Mouse (Mus musculus) midbrain, embryonic 13.5 days (tissue): ENCODE measurements around the gene Ttc3. TPM values are rescaled to one million over a fixed set of nuclear protein-coding genes. Genes with fewer than 3 reads are reported as not detected.
"Not testable (repeated sequence)": the region's sequence is repeated elsewhere in the genome, so short reads cannot be mapped to it uniquely, and the experiment has no call there.

Experiments used
- ATAC-seq: fragments of 200-750 bp; cut with Nextera tagmentation; 2 replicates; pipeline ENCODE4 v1.8.0; 2017; ENCODE audit warnings: mild to moderate bottlenecking, moderate TSS enrichment, moderate library complexity
- H3K27ac ChIP-seq: fragments of 300-500 bp; sonication (generic); 2 replicates; pipeline ENCODE4 v1.5.1; 2015; ENCODE audit warnings: inconsistent platforms, mild to moderate bottlenecking, moderate library complexity
- H3K27me3 ChIP-seq: fragments of 300-500 bp; sonication (generic); 2 replicates; pipeline ENCODE4 v1.6.1; 2015; ENCODE audit warnings: mild to moderate bottlenecking, inconsistent platforms
- H3K36me3 ChIP-seq: fragments of 300-500 bp; sonication (generic); 2 replicates; pipeline ENCODE4 v1.6.1; 2015; ENCODE audit warnings: mild to moderate bottlenecking, inconsistent platforms
- H3K4me1 ChIP-seq: fragments of 300-500 bp; sonication (generic); replicated peaks from 2 replicates; pipeline ENCODE4 v1.6.1; 2015; ENCODE audit warnings: inconsistent platforms
- H3K4me2 ChIP-seq: fragments of 300-500 bp; sonication (generic); replicated peaks from 2 replicates; pipeline ENCODE4 v1.6.1; 2015; ENCODE audit warnings: moderate library complexity, mild to moderate bottlenecking, inconsistent platforms
- H3K4me3 ChIP-seq: fragments of 300-500 bp; sonication (generic); replicated peaks from 2 replicates; pipeline ENCODE4 v1.5.1; 2015; ENCODE audit warnings: mild to moderate bottlenecking, inconsistent platforms
- H3K9ac ChIP-seq: fragments of 300-500 bp; sonication (generic); replicated peaks from 2 replicates; pipeline ENCODE4 v1.6.1; 2015; ENCODE audit warnings: mild to moderate bottlenecking, inconsistent platforms
- H3K9me3 ChIP-seq: fragments of 300-500 bp; sonication (generic); 2 replicates; pipeline ENCODE4 v1.6.1; 2016; ENCODE audit warnings: mild to moderate bottlenecking, inconsistent platforms
- WGBS: fragments of 180-500 bp; shearing (Covaris S2); methylation state at CpG from one replicate; pipeline ENCODE4 v1.1.7; 2015; 5-methylcytosine and 5-hydroxymethylcytosine counted together
- polyA plus RNA-seq: library from polyadenylated mRNA; unstranded; fragments of >200 nt; fragmentation: Nextera tagmentation; extraction: Ambion mirVana; gene quantifications from 2 replicates; pipeline ENCODE4 v1.2.1, GENCODE M21; 2015

Ttc3 gene
- polyA plus RNA-seq: 803 and 871 TPM in 2 replicates

DNA sequence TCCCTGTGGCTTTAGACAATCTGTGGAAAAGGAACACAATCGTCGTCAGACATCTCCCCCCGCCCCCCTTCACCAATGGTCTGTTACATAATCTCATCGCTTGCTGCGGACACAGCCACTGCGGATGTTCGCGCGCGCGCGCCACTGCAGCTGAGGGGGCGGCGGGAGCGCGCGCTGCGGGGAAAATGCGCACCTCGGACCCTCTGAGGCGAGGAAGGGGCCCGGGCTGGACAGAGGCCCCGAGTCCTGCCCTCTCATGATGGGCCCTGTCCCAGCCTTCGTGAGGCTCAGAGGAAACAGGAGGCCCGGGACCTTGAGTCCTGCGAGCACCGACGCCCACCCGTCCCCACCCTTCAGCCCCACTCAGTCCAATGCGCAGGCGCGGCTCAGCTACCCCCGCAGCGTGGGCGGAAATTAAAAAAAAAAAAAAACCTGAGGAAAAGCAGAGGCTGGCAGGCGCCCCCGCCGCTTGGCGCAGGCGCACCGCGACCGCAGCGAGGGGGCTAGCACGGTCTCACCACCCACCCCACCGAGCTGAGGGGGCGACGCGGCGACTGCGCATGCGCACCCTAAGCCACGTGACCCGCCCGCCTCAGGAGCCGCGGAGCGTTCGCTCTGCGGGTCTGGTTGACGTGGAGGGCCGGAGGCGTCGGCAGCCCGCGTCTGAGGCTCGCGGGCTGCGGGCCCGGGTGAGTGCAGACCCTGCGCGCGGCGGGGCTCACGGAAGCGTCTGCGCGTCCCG, at the start of gene Ttc3:
Gene Ttc3, plus strand, starts transcription at position 446 of the 742 bp plus-strand sequence.
- peaks cover 45% of the 10 kb centered on the region for H3K4me1 ChIP-seq

GRCm38 (mm10) chr16:94323681-94324080, 46.7 kb upstream of the Ttc3 start:
- no peak overlapping the region for H3K27ac ChIP-seq
- peaks cover 11% of the 10 kb centered on the region for H3K4me1 ChIP-seq
- WGBS: 82% methylated on average over 5 of the region's 5 CpGs
- H3K4me2 ChIP-seq: no peak overlapping the region
- H3K36me3 ChIP-seq: no peaks in the 10 kb centered on the region
- H3K9ac ChIP-seq: no peak overlapping the region
- H3K27me3 ChIP-seq: peaks cover 32% of the 10 kb centered on the region
- no peak for ATAC-seq
- no peak overlapping the region for H3K4me3 ChIP-seq
- no peaks in the 10 kb centered on the region for H3K9me3 ChIP-seq

More for the DNA sequence above, at the start of gene Ttc3:
- Histone ChIP-seq H3K27me3 (no peaks in the 10 kb centered on the region), H3K4me2 (peak within 1 kb of the TSS; percentile 81), H3K9ac (peak within 1 kb of the TSS; percentile 99), H3K4me3 (peak within 1 kb of the TSS; percentile 90), H3K9me3 (no peaks in the 10 kb centered on the region), H3K27ac (peak within 1 kb of the TSS; percentile 99), H3K36me3 (no peaks in the 10 kb centered on the region)
- WGBS: under 1% methylated on average over 78 of the region's 79 CpGs
- peak; percentile 88 for ATAC-seq

DNA sequence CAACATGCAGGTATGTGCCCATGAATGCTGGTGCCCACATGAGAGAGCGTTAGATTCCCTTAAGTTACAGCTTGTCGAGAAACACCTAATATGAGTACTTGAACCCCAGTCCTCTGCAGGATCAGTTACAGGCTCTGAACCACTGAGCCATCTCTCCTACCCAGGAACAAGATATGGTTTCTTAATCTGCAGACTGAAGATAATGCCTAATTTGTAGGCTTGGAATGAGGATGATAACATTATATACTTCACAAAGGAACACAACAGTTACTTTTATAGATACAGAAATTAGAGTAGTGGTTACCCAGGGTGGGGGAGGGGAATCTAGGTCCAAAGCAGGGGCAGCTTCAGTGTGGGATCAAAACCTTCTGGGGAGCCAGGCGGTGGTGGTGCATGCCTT, 44.4 kb upstream of the Ttc3 start:
- no peak overlapping the region for H3K9ac ChIP-seq
- H3K36me3 ChIP-seq: no peaks in the 10 kb centered on the region
- H3K27ac ChIP-seq: no peak overlapping the region
- ATAC-seq: no peak
- no peak overlapping the region for H3K4me3 ChIP-seq
- peaks cover 31% of the 10 kb centered on the region for H3K4me1 ChIP-seq
- H3K9me3 ChIP-seq: no peaks in the 10 kb centered on the region
- H3K27me3 ChIP-seq: peaks cover 46% of the 10 kb centered on the region
- H3K4me2 ChIP-seq: no peak overlapping the region
- 92% methylated on average over 3 of the region's 3 CpGs for WGBS

GRCm38 (mm10) chr16:94327781-94328711, 42.4 kb upstream of the Ttc3 start, which contains the start of gene Ripply3:
Gene Ripply3, plus strand, starts transcription at chr16:94328420.
- no peaks in the 10 kb centered on the region for H3K9me3 ChIP-seq
- H3K4me3 ChIP-seq: peak within 1 kb of the TSS; percentile 43
- ATAC-seq: peak; percentile 38; the same call in 1 of the 2 replicates

GRCm38 (mm10) chr16:94328881-94329867, 41.2 kb upstream of the Ttc3 start:
- Histone ChIP-seq H3K27ac (no peak overlapping the region), H3K36me3 (no peaks in the 10 kb centered on the region), H3K4me2 (peak overlapping the region; percentile 62), H3K9me3 (no peaks in the 10 kb centered on the region), H3K9ac (peak overlapping the region; percentile 2; the same call in 1 of the 2 replicates), H3K4me1 (peaks cover 31% of the 10 kb centered on the region), H3K4me3 (peak overlapping the region; percentile 43), H3K27me3 (peaks cover 46% of the 10 kb centered on the region)
- 6% methylated on average over 25 of the region's 25 CpGs for WGBS
- ATAC-seq: peak; percentile 75

More at GRCm38 (mm10) chr16:94327781-94328711, 42.4 kb upstream of the Ttc3 start, which contains the start of gene Ripply3:
- H3K4me1 ChIP-seq: peaks cover 31% of the 10 kb centered on the region
- peak within 1 kb of the TSS; percentile 62 for H3K4me2 ChIP-seq
- WGBS: under 1% methylated on average over 63 of the region's 63 CpGs
- no peak within 1 kb of the TSS for H3K27ac ChIP-seq
- peak within 1 kb of the TSS; percentile 59 for H3K9ac ChIP-seq
- H3K27me3 ChIP-seq: peaks cover 46% of the 10 kb centered on the region
- no peaks in the 10 kb centered on the region for H3K36me3 ChIP-seq

- 38% methylated on average over 5 of the region's 5 CpGs for WGBS
- Histone ChIP-seq H3K36me3 (no peaks in the 10 kb centered on the region), H3K4me2 (no peak overlapping the region), H3K4me3 (no peak overlapping the region), H3K27ac (0 out of 2 replicates have a peak overlapping the region, but pooled peaks have one; percentile 0), H3K9me3 (no peaks in the 10 kb centered on the region), H3K27me3 (peaks cover 43% of the 10 kb centered on the region), H3K4me1 (peaks cover 31% of the 10 kb centered on the region), H3K9ac (no peak overlapping the region)
- peak; percentile 28 for ATAC-seq
These were observed 40.0 kb upstream of the Ttc3 start for GRCm38 (mm10) chr16:94330429-94330828.

DNA sequence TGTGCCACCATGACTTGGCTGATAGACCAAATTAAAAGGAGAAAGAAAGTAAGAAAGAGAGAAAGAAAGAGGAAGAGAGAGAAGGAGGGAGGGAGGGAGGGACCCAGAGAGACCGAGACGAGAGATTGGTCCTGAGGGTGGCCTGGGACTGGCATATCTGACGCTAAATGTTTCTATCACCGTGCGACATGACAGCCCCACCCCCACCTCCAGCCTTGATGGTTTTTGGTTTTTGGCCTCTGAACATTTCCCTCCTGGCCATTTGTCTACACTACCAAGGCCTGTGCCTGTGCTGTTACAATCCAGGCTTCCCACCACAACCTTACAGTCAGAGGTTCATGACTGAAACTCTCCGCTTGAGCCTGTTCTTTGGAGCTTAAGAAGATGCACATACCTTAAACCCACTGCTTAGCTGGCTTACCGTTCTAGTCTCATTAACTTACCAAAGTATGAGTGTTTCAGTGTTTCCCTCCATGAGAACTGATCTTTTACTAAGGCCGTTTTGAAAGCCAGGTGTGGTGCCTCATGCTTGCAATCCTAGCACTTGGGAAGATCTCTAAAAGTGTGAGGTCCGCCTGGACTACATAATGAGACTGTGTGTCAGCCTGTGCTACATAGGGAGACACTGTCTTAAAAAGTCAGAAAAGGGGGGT, 39.1 kb upstream of the Ttc3 start:
- H3K27ac ChIP-seq: no peak overlapping the region
- peaks cover 36% of the 10 kb centered on the region for H3K27me3 ChIP-seq
- no peak overlapping the region for H3K9ac ChIP-seq
- H3K4me1 ChIP-seq: peaks cover 34% of the 10 kb centered on the region
- WGBS: 85% methylated on average over 9 of the region's 9 CpGs
- H3K4me2 ChIP-seq: no peak overlapping the region
- H3K36me3 ChIP-seq: no peaks in the 10 kb centered on the region
- H3K9me3 ChIP-seq: no peaks in the 10 kb centered on the region
- H3K4me3 ChIP-seq: no peak overlapping the region
- ATAC-seq: no peak

DNA sequence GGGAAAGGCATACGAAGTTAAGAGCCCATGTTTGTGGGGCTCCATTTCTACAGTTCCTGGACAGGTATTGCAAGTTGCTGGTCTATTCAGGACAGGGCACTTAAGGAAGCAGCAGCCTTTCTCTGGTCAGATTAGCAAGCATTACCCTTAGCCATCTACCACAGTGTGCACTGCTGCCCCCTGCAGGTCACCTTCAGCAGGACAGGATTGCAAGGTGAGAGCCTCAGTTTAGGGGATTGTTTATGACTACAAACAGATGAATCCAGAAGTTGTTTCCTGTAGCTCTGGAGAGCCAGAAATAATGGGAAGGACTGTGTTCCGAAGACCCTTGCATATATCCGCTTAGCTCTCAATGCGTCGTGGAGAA, 38.5 kb upstream of the Ttc3 start:
- WGBS: 62% methylated on average over 5 of the region's 5 CpGs
- H3K9me3 ChIP-seq: no peaks in the 10 kb centered on the region
- no peak overlapping the region for H3K9ac ChIP-seq
- ATAC-seq: no peak
- no peak overlapping the region for H3K4me3 ChIP-seq
- H3K36me3 ChIP-seq: no peaks in the 10 kb centered on the region
- peaks cover 34% of the 10 kb centered on the region for H3K4me1 ChIP-seq
- H3K4me2 ChIP-seq: no peak overlapping the region
- H3K27me3 ChIP-seq: peaks cover 32% of the 10 kb centered on the region
- H3K27ac ChIP-seq: no peak overlapping the region

GRCm38 (mm10) chr16:94335656-94336055, 34.8 kb upstream of the Ttc3 start:
- Histone ChIP-seq H3K4me2 (no peak overlapping the region), H3K4me3 (no peak overlapping the region), H3K9ac (no peak overlapping the region), H3K9me3 (no peaks in the 10 kb centered on the region), H3K27me3 (no peaks in the 10 kb centered on the region), H3K4me1 (peaks cover 3% of the 10 kb centered on the region; the same call in 1 of the 2 replicates), H3K36me3 (no peaks in the 10 kb centered on the region), H3K27ac (no peak overlapping the region)
- no peak for ATAC-seq
- 37% methylated on average over 5 of the region's 5 CpGs for WGBS

DNA sequence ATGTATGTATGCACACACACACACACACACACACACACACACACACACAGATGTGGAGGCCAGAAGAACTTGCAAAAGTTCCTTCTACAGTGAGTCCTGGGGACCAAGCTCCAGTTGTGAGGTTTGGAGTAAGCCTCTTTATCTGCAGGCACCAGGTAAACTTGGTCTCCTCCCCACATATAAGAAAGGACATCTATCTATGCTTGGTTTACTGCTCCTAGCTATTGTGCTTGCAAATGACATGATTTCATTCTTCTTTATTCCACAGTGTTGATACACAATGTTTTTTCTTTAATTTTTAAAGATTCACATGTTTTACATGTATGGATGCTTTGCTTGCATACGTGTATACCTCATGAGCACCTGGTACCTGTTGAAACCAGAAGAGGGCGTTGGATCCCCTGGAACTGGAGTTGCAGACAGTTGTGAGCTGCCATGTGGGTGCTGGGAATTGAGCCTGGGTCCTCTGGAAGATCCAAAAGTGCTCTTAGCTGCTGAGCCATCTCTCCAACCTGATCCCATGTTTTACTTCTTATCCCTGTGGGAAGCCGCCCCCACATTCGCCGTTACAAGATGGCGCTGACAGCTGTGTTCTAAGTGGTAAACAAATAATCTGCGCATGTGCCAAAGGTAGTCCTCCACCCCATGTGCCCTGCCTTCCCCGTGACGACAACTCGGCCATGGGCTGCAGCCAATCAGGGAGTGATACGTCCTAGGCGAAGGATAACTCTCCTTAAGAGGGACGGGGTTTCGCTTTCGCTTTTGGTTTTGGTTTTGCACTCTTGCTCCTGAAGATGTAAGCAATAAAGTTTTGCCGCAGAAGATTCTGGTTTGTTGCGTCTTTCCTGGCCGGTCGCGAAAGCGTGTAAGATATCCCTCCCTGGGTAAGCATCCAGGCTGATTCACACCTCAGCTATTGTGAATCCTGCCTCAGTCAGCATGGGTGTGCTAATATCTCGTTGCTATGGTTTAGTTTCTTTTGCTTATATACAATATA, 31.0 kb upstream of the Ttc3 start:
- not testable (repeated sequence) for H3K4me1 ChIP-seq, H3K27me3 ChIP-seq, H3K4me3 ChIP-seq, H3K4me2 ChIP-seq, H3K27ac ChIP-seq, H3K36me3 ChIP-seq, ATAC-seq, H3K9ac ChIP-seq, H3K9me3 ChIP-seq
- WGBS: 94% methylated on average over 22 of the region's 22 CpGs
